Mouse (Mus musculus) ES-Bruce4 (cell line): ENCODE measurements around the gene Hao1. TPM values are rescaled to one million over a fixed set of nuclear protein-coding genes. Genes with fewer than 3 reads are reported as not detected.

Experiments
- H3K27ac ChIP-seq: 2 replicates; pipeline ENCODE4 v1.5.1; 2012; ENCODE audit warnings: low read length, inconsistent platforms; ENCODE audit not compliant: insufficient read depth
- H3K27me3 ChIP-seq: 2 replicates; pipeline ENCODE4 v1.6.1; 2012; ENCODE audit warnings: mild to moderate bottlenecking, low read length, inconsistent platforms; ENCODE audit not compliant: control insufficient read depth, poor library complexity, insufficient read depth, severe bottlenecking
- H3K36me3 ChIP-seq: 2 replicates; pipeline ENCODE4 v1.6.1; 2012; ENCODE audit warnings: inconsistent platforms, mild to moderate bottlenecking, low read length, moderate library complexity; ENCODE audit not compliant: control insufficient read depth, poor library complexity, insufficient read depth, severe bottlenecking
- H3K4me1 ChIP-seq: one replicate; pipeline ENCODE4 v1.8.1; 2011; ENCODE audit warnings: low read length; ENCODE audit not compliant: control insufficient read depth, insufficient read depth
- H3K4me3 ChIP-seq: 2 replicates; pipeline ENCODE4 v1.5.1; 2011; ENCODE audit warnings: low read depth, mild to moderate bottlenecking, low read length
- H3K9ac ChIP-seq: 2 replicates; pipeline ENCODE4 v1.6.1; 2012; ENCODE audit warnings: low read depth, mild to moderate bottlenecking, inconsistent platforms; ENCODE audit not compliant: poor library complexity, severe bottlenecking
- H3K9me3 ChIP-seq: replicated peaks from 2 replicates; pipeline ENCODE4 v1.6.1; 2012; ENCODE audit warnings: mild to moderate bottlenecking, low read length, inconsistent platforms; ENCODE audit not compliant: control insufficient read depth, poor library complexity, insufficient read depth, severe bottlenecking
- CTCF ChIP-seq: IDR thresholded peaks from one replicate; pipeline ENCODE4 v1.8.1; 2011; ENCODE audit warnings: low read depth, low read length
- EP300 ChIP-seq: IDR thresholded peaks from 2 replicates; pipeline ENCODE4 v1.6.1; 2011; ENCODE audit warnings: low read depth, low read length; ENCODE audit not compliant: insufficient read depth
- POLR2A ChIP-seq: IDR thresholded peaks from one replicate; pipeline ENCODE4 v1.8.1; 2011; ENCODE audit warnings: low read length; ENCODE audit not compliant: insufficient read depth
- polyA plus RNA-seq: library from polyadenylated mRNA; stranded (reverse); fragments of >200 nt; gene quantifications from 2 replicates; pipeline ENCODE4 v1.2.4, GENCODE M21; 2011; ENCODE audit warnings: low read depth; ENCODE audit not compliant: missing spikeins, insufficient read depth, insufficient read length

Hao1 gene
- not detected in 2 replicates for polyA plus RNA-seq

- Histone ChIP-seq H3K27me3 (no peaks in the 10 kb centered on the region), H3K9me3 (no peaks in the 10 kb centered on the region), H3K4me3 (no peak within 1 kb of the TSS), H3K9ac (no peak within 1 kb of the TSS), H3K27ac (no peak within 1 kb of the TSS), H3K36me3 (no peaks in the 10 kb centered on the region), H3K4me1 (no peaks in the 10 kb centered on the region)
- no peak for TF ChIP-seq EP300
Measured at GRCm38 (mm10) chr2:134554221-134554727, at the start of gene Hao1. TSS of gene Hao1 (minus strand) at chr2:134554368.

- TF ChIP-seq CTCF, result no peak
- no peak for TF ChIP-seq POLR2A
- TF ChIP-seq EP300, result no peak
- Histone ChIP-seq H3K27me3 (no peaks in the 10 kb centered on the region), H3K4me3 (no peak overlapping the region), H3K9ac (no peak overlapping the region), H3K36me3 (no peaks in the 10 kb centered on the region), H3K27ac (no peak overlapping the region), H3K4me1 (no peaks in the 10 kb centered on the region), H3K9me3 (no peaks in the 10 kb centered on the region)
Measured at GRCm38 (mm10) chr2:134591081-134591694, 37.0 kb upstream of the Hao1 start.

GRCm38 (mm10) chr2:134585243-134585642 lies 31.1 kb upstream of the Hao1 start:
- Histone ChIP-seq H3K9me3 (no peaks in the 10 kb centered on the region), H3K27me3 (no peaks in the 10 kb centered on the region; the same call in 1 of the 2 replicates)
- TF ChIP-seq CTCF (no peak), EP300 (no peak), POLR2A (no peak)

GRCm38 (mm10) chr2:134559422-134559821 lies 5.3 kb upstream of the Hao1 start:
- no peaks in the 10 kb centered on the region for H3K4me1 ChIP-seq
- TF ChIP-seq CTCF (no peak), POLR2A (no peak), EP300 (no peak)
- no peak overlapping the region for H3K4me3 ChIP-seq
- H3K27ac ChIP-seq, result no peak overlapping the region
- H3K27me3 ChIP-seq, result no peaks in the 10 kb centered on the region
- H3K9ac ChIP-seq, result no peak overlapping the region
- H3K36me3 ChIP-seq, result no peaks in the 10 kb centered on the region
- peaks cover 9% of the 10 kb centered on the region for H3K9me3 ChIP-seq

More at GRCm38 (mm10) chr2:134585243-134585642, 31.1 kb upstream of the Hao1 start:
- Histone ChIP-seq H3K36me3 (no peaks in the 10 kb centered on the region), H3K9ac (no peak overlapping the region), H3K4me3 (no peak overlapping the region), H3K27ac (no peak overlapping the region), H3K4me1 (no peaks in the 10 kb centered on the region)

- Histone ChIP-seq H3K4me1 (no peaks in the 10 kb centered on the region), H3K27ac (no peak overlapping the region), H3K4me3 (no peak overlapping the region), H3K9me3 (no peaks in the 10 kb centered on the region), H3K36me3 (no peaks in the 10 kb centered on the region), H3K9ac (no peak overlapping the region), H3K27me3 (no peaks in the 10 kb centered on the region)
- TF ChIP-seq POLR2A (no peak), CTCF (no peak)
Measured at GRCm38 (mm10) chr2:134552358-134552757, 1.8 kb downstream of the Hao1 start.

- Histone ChIP-seq H3K36me3 (no peaks in the 10 kb centered on the region), H3K4me3 (no peak overlapping the region), H3K27ac (no peak overlapping the region), H3K9me3 (no peaks in the 10 kb centered on the region), H3K4me1 (no peaks in the 10 kb centered on the region), H3K9ac (no peak overlapping the region), H3K27me3 (no peaks in the 10 kb centered on the region)
- TF ChIP-seq EP300 (no peak), POLR2A (no peak), CTCF (no peak)
Measured at GRCm38 (mm10) chr2:134549770-134550169, 4.4 kb downstream of the Hao1 start.
